Mouse (Mus musculus) macrophage (primary cell): Measurements from ENCODE around the gene Pigm. TPM values are rescaled to one million over a fixed set of nuclear protein-coding genes. Genes with fewer than 3 reads are reported as not detected.

Experiments used
- polyA plus RNA-seq: library from polyadenylated mRNA; stranded (reverse); fragments of 250-400 nt; gene quantifications from 3 replicates; pipeline ENCODE4 v1.2.4, GENCODE M21; 2018; ENCODE audit warnings: inconsistent platforms

The Pigm gene
- polyA plus RNA-seq, 1 experiment from 2014 or later = 5.6 TPM

Other genes starting within 250 kb of the Pigm start
- gene Pex19, start 249.8 kb upstream of the Pigm start, polyA plus RNA-seq = 44.5 to 55.5 TPM (median 48.6 TPM) in 3 replicates
- 45.9 to 68.0 TPM (median 67.8 TPM) in 3 replicates for gene Dcaf8, start 228.5 kb upstream of the Pigm start, polyA plus RNA-seq
- gene Pea15a, start 169.7 kb upstream of the Pigm start, polyA plus RNA-seq = 269 to 545 TPM (median 282 TPM) in 3 replicates
- not detected in 3 replicates for gene Casq1, start 156.7 kb upstream of the Pigm start, polyA plus RNA-seq
- not detected in 3 replicates for gene Atp1a4, start 118.1 kb upstream of the Pigm start, polyA plus RNA-seq
- 26.8 to 55.6 TPM (median 36.2 TPM) in 3 replicates for gene Igsf8, start 114.9 kb upstream of the Pigm start, polyA plus RNA-seq
- gene Atp1a2, start 78.5 kb upstream of the Pigm start, polyA plus RNA-seq = not detected in 3 replicates
- 0.06 to 0.33 TPM in 2 of 3 replicates, not detected in the other for gene Kcnj9, start 47.2 kb upstream of the Pigm start, polyA plus RNA-seq
- gene Kcnj10, start 35.3 kb upstream of the Pigm start, polyA plus RNA-seq = 0.28 to 1.9 TPM (median 0.66 TPM) in 3 replicates
- 8.4 to 43.7 TPM (median 12.1 TPM) in 3 replicates for gene Slamf9, start 98.8 kb downstream of the Pigm start, polyA plus RNA-seq
- 0.24 to 1.5 TPM (median 0.64 TPM) in 3 replicates for gene Igsf9, start 105.2 kb downstream of the Pigm start, polyA plus RNA-seq
- gene Tagln2, start 123.5 kb downstream of the Pigm start, polyA plus RNA-seq = 178 to 475 TPM (median 441 TPM) in 3 replicates
- 1.6 to 2.7 TPM (median 1.7 TPM) in 3 replicates for gene Cfap45, start 144.3 kb downstream of the Pigm start, polyA plus RNA-seq
- gene Vsig8, start 179.4 kb downstream of the Pigm start, polyA plus RNA-seq = 0.23 to 0.37 TPM (median 0.32 TPM) in 3 replicates
- gene Slamf8, start 214.0 kb downstream of the Pigm start, polyA plus RNA-seq = 4.9 to 26.0 TPM (median 20.1 TPM) in 3 replicates
- gene Fcrl6, start 226.0 kb downstream of the Pigm start, polyA plus RNA-seq = not detected in 3 replicates